Mouse (Mus musculus) v-Abl transformed pro-B cells (cell line): ENCODE measurements around the gene Slc25a4.

ENCODE experiments used
- in situ Hi-C, 2 experiments: fragments of 400-800 bp; cut with MboI; formaldehyde crosslinking; loops; one replicate each; pipeline ENCODE4 v1.15.1; 2025; ENCODE audit not compliant: unreplicated experiment in 2 of 2

The Slc25a4 gene

DNA sequence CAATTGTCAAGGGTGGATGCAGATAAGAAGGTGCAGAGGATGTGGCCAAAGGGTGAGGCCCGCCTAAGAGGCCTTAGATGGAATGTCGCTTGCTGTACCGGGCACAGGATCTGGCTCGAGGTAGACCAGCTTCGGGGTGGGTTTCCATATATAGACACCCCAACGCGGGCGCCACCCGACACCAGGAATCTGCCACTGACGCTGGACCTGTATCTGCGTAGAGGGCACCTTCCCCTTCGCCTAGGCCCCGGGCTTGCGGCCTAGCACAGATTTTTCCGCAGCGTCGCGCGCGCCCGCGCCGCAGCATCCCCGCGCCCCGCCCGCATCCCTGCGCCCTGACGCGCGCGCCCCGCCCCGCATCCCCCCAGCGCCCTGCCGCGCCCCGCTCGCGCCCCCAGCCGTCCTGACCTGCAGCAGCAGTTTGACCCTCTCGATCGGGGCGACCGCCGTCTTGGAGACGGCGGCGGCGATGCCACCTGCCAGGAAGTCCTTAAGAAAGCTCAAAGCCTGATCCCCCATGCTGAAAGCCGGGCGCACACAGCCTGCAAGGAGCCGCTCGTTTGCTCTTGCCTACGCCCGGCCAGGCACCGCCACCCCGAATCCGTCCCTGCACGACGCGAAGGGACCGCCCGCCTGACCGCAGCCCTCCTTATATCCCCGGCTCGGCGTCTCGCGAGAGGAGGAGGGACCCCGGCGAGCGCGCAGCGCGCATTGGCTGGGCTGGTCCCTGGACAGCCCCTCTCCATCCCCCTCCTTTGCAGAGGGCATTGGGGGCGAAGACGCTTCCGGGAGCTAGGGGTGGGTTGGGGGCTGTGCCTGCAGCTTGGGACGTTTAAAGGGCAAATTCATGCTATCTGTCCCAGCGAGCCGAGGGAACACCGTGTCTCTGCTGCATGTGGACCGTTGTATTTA, at the start of gene Slc25a4:
Gene Slc25a4 (minus strand): TSS at position 881 of the 912 bp plus-strand sequence.
- in situ Hi-C loops, result loop anchor here in 1 of 2 experiments (25.0 kb wide), 2 partner anchors 748 to 752 kb away; no protein-coding TSS in a partner anchor

DNA sequence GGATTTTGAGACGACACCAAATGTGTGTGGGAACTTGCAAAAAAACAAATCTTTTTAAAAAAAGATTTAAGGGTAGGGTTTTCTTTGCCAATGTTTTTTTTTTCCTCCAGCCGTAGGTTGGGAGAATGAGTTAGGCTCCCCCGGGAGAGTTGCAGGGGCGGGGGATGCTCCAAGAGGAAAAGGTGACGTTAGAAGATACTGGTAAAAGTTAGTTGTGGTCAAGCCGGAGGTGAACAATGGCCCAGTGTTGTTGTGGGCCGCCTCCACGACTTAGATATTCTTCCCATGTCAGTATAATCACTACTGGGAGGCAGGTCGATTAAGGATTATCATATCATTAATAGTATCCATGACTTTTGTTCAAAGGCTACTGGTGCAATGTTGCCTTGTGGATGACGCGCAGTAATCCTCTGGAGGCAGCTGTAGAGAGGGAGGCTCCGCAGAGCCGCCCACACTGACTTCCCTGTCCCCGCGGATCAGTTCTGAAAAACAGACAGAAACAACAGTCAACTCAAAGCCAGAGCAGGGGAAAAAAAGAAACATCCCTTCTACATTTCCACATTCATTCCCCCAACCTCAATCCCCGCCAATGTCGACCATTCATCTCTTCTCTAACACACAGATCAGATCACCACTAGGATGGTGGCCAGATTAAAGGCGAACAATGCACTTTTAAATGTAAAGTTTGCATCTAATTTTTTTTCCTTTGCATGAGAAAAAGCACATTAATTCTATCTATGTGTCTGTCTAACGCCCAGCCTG, 47.0 kb upstream of the Slc25a4 start:
- in situ Hi-C loops, result no loop called here

DNA sequence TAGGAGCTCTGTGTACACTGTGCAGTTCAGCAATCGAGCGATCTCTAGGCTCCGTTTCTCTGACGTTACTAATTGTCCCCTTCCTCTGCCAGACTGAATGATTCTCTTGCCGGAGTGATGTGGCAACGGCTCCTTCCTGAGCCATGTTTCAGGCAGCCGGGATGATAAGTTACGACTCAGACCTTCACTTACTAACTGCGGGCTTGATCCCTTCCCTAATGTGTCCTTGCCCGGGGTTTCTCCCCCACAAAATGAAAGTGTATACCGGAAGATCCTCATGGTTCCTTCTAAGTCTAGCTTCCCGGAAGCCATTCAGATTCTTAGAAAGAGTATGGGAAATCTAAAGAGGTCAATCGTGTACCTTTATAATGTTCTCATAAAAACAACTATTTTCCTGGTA, 41.4 kb upstream of the Slc25a4 start:
- in situ Hi-C loops, result no loop called here

GRCm38 (mm10) chr8:46251561-46251960, 40.5 kb upstream of the Slc25a4 start:
- in situ Hi-C loops, result no loop called here

GRCm38 (mm10) chr8:46246346-46246745, 35.3 kb upstream of the Slc25a4 start:
- in situ Hi-C loops, result loop anchor here (5.0 to 10.0 kb wide), 3 partner anchors 36 to 1128 kb away; no protein-coding TSS in a partner anchor

- in situ Hi-C loops, result loop anchor here (5.0 to 10.0 kb wide), 4 partner anchors 39 to 1132 kb away; no protein-coding TSS in a partner anchor
Observed at GRCm38 (mm10) chr8:46242946-46243345, 31.9 kb upstream of the Slc25a4 start.

DNA sequence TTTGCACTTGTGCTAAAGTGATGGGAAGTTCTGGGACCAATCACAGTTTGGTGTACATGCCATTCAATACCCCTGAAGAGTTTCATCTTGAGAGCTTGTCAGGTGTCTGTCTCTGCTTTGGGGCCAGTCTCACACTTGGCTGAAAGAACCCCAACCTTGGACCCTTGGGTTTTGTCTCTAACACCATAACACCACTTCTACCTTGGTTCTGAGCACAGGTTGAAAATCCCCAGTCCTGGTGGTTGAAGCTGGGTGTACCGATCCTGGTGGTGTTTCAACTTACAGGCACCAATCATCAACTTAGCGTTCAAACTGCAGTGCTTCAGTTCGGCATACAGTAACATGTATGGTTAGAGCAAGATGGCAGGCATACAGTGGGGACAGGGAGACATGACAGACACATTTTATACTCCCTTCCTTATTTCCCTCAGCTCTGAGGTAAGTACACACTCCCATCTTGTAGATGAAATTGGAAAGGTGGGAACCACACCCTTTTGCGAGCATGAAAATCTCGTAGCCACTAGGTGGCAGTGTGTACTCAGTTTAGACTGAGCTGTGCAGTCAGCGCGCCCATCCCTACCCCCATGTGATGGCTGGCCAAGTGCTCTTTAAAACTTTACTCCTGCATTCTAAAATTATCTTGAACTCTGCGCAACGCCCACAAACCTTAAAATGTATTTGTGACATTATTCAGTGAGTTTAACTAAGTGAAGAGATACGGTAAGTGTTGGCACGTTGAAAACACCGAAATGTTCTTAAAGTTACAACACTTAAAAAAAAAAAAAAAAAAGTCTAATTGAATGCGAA, 30.7 kb upstream of the Slc25a4 start:
- in situ Hi-C loops, result loop anchor here (5.0 to 10.0 kb wide), 4 partner anchors 41 to 1133 kb away; no protein-coding TSS in a partner anchor

- in situ Hi-C loops, result loop anchor here (5.0 to 10.0 kb wide), 2 partner anchors 49 to 52 kb away; no protein-coding TSS in a partner anchor
Observed at GRCm38 (mm10) chr8:46236441-46237223, 25.5 kb upstream of the Slc25a4 start.

- in situ Hi-C loops, result loop anchor here (5.0 to 10.0 kb wide), 2 partner anchors 47 to 50 kb away; no protein-coding TSS in a partner anchor
Observed at GRCm38 (mm10) chr8:46234736-46235135, 23.7 kb upstream of the Slc25a4 start.

DNA sequence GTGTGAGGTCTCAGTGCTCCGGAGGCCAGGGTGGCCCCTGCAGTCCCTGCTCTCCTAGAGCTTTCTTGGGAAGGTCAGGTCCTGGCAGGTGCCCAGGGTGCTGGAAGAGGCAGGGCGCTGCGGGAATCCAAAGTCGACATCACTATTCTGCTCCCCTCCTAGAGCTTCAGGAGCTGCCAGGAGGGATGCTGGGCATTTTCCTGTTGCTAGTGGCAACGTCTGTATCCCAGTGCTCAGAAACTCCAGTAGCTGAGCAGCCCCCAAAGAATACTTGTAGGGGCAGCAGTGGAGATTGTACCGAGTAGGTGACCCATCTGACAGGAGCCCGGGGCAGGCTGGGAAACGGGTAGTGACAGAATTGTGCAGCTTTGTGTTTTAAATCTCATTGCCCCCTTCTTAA, 21.7 kb upstream of the Slc25a4 start:
- in situ Hi-C loops, result loop anchor here in 1 of 2 experiments (10.0 kb wide), 1 partner anchor 48 kb away; no protein-coding TSS in a partner anchor

DNA sequence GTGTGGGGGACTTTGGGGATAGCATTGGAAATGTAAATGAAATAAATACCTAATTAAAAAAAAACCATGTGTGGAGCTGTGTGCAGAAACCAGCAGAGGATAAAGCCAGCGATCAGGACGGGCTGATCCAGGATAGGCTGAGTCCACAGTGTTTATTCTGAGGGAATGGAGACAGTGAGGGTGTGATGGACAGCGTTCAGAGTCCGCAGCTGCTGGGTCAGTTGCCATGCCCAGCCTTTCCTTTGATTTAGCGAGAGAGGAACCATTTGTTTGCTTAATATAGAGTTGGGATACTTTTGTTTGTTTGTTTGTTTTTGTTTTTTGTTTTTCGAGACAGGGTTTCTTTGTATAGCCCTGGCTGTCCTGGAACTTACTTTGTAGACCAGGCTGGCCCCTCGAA, 20.9 kb upstream of the Slc25a4 start:
- in situ Hi-C loops, result loop anchor here in 1 of 2 experiments (10.0 kb wide), 1 partner anchor 47 kb away; no protein-coding TSS in a partner anchor

DNA sequence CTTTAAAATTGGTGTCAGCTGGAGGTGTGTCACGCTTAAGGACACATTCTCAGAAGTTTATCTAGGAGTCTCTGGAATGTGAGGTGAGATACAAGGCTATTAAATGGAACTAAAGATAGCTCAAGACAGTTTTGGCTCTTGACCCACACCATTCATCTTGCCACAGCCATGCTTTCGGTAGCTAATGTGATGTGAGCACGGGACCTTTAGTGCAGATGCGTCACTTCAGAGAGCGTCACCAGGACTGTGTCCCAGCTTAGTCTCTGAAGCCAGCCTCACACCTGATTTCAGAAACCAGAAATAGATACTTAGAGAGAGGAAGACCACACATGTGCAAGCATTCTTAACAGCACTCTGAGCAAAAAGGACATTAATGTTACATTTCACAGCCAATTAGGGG, 15.5 kb upstream of the Slc25a4 start:
- in situ Hi-C loops, result no loop called here

DNA sequence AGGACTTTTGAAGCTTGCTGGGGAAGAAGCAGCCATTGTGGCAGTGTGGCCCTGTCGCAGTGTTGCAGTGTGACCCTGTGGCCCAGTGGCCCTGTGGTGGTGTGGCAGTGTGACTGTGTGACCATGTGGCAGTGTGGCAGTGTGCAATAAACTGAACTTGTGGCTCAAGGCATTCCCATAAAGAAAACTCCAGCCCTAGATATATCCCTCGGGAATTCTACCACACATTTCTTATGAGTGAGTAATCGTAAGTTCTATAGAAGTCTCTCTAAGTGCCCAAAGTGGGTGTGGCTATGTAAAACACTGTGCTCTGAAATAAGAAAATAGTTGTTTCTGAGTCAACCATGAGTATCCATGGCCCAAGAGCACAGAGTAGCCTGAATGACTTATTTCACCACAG, 14.4 kb upstream of the Slc25a4 start:
- in situ Hi-C loops, result no loop called here

- in situ Hi-C loops, result loop anchor here in 1 of 2 experiments (25.0 kb wide), 2 partner anchors 742 to 758 kb away; no protein-coding TSS in a partner anchor
Observed at GRCm38 (mm10) chr8:46220566-46220965, 9.5 kb upstream of the Slc25a4 start.

GRCm38 (mm10) chr8:46216838-46217237, 5.8 kb upstream of the Slc25a4 start:
- in situ Hi-C loops, result loop anchor here in 1 of 2 experiments (25.0 kb wide), 2 partner anchors 745 to 755 kb away; no protein-coding TSS in a partner anchor

- in situ Hi-C loops, result loop anchor here in 1 of 2 experiments (25.0 kb wide), 2 partner anchors 748 to 752 kb away; no protein-coding TSS in a partner anchor
Observed at GRCm38 (mm10) chr8:46213971-46214480, 2.9 kb upstream of the Slc25a4 start.

DNA sequence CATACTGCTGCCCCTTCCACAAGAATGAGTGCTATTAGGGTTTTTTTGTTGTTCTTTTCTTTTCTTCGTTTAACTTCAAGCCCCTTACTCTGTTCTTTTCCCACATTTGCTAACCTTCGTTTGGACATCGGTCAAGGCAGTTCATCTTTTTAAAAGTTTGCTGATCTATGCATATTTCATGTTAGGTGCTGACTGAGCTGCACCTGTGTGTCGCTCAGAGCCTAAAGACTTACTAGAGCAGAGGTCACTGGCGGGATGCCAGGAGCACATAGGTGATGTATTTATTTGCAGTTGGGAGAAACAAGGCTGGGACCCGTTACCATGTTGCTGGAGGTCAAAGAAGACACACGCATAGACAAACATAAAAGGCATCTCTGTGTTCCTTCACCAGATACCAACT, 1.1 kb upstream of the Slc25a4 start:
- in situ Hi-C loops, result loop anchor here in 1 of 2 experiments (25.0 kb wide), 2 partner anchors 750 kb away; no protein-coding TSS in a partner anchor

DNA sequence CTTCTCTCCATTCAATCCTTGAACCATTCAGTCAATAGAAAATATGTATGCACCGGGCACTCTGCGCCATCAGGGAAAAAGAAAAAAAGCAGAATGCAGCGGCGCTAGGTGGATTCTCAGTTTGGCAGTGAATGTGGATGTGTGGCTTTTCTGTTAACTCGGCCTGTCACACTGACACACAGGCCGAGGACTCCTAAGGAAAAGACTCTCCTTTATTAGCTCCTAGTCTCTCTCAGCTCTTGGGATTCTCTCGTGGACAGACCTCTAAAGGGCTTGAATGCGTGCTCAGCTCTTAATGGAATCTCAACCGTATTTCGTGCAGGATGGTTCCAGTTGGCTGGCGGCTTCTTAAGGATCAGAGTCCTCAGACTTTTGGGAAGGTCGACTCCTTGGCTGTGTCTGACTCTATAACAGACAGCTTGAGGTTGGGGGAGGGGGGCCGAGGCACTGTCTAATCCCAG, 557 bp upstream of the Slc25a4 start:
- in situ Hi-C loops, result loop anchor here in 1 of 2 experiments (25.0 kb wide), 2 partner anchors 749 to 751 kb away; no protein-coding TSS in a partner anchor
